Mouse (Mus musculus) heart, postnatal 25 days (tissue): Measurements from ENCODE around the gene Il1rapl2. TPM values are rescaled to one million over a fixed set of nuclear protein-coding genes. Genes with fewer than 3 reads are reported as not detected.

Experiments
- DNase-seq: peaks from one replicate; pipeline ENCODE4 v3.0.0; 2022; ENCODE audit warnings: low spot score
- intact Hi-C: fragments of 180-260 bp; cut with DNase I; formaldehyde crosslinking; loops from one replicate; pipeline ENCODE4 v1.15.1; 2025
- total RNA-seq, 2 experiments: library from RNA; stranded (reverse); gene quantifications; 2 replicates each; pipeline ENCODE4 v1.2.3; 2021

The Il1rapl2 gene
- total RNA-seq, result not detected

GRCm38 (mm10) chrX:137570321-137571195 lies at the start of gene Il1rapl2:
Gene Il1rapl2 (plus strand): TSS chrX:137570608.
- DNase-seq, result no peak
- intact Hi-C loops, result no loop called here

DNA sequence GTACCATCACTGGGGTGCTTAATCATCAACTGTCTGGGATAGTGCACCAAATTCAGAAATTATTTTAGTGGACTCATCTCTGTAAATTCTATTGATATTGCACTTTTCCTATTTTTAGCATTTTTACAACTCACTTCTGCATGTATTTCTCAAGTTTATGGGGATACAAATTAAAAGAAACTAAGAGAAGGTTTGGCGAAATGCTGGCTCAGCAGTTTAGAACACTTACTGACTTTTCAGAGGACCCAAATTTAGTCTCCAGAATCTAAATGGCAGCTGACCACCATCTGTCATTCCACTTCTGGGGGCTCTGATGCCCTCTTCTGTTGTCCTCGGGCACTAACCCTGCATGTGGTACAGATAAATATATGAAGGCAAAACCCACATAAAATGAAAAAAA lies 22.1 kb upstream of the Il1rapl2 start:
- no peak for DNase-seq
- intact Hi-C loops, result no loop called here

GRCm38 (mm10) chrX:137569472-137570188 lies 778 bp upstream of the Il1rapl2 start:
- intact Hi-C loops, result no loop called here
- DNase-seq, result no peak

- intact Hi-C loops, result no loop called here
- no peak for DNase-seq
Measured at GRCm38 (mm10) chrX:137582656-137583055, 12.2 kb downstream of the Il1rapl2 start.

DNA sequence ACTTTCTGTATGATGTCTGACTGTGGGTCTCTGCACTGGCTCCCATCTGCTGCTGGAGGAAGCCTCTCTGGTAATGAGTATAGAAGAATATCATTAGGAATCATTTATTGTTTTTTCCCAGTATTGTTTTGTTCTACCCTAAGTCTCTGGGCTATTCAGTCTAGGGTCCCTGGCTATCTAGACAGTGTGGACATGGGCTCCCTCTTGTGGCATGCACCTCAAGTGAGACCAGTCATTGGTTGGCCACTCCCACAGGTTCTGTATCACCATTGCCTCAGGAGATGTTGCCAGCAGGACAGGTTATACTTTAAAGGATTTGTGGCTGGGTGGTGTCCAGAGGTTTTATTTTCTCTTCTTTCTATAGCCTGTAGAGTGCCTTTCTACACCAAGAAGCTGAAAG lies 50.3 kb downstream of the Il1rapl2 start:
- intact Hi-C loops, result no loop called here
- no peak for DNase-seq

- intact Hi-C loops, result loop anchor here (10.0 kb wide), 1 partner anchor 498 kb away; no protein-coding TSS in a partner anchor
Measured at GRCm38 (mm10) chrX:137667011-137667410, 96.6 kb downstream of the Il1rapl2 start.

GRCm38 (mm10) chrX:137687974-137688373 lies 117.6 kb downstream of the Il1rapl2 start:
- DNase-seq, result no peak
- intact Hi-C loops, result no loop called here

More at GRCm38 (mm10) chrX:137667011-137667410, 96.6 kb downstream of the Il1rapl2 start:
- no peak for DNase-seq

DNA sequence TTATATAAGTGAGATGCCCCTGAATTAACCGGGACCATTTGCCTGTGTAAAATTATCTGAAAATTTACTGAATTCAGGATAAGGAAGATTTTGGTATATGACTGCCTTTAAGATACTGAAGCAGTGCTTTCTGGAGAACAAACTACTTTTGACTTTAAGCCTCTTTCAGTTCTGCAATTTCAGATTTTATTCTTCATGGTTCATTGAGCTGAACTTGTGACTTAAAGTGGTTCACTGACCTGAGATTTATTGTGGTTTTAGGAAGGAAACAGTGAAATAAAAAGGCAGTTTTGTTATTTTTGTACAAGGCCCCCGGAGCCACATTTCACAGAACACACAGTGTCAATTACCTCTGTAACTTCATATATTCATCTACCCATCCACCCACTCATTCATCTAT lies 129.6 kb downstream of the Il1rapl2 start:
- intact Hi-C loops, result no loop called here
- DNase-seq, result no peak

- DNase-seq, result no peak
- intact Hi-C loops, result no loop called here
Measured at GRCm38 (mm10) chrX:137755537-137755936, 185.1 kb downstream of the Il1rapl2 start.

GRCm38 (mm10) chrX:137805484-137806200 lies 235.2 kb downstream of the Il1rapl2 start:
- no peak for DNase-seq
- intact Hi-C loops, result no loop called here

DNA sequence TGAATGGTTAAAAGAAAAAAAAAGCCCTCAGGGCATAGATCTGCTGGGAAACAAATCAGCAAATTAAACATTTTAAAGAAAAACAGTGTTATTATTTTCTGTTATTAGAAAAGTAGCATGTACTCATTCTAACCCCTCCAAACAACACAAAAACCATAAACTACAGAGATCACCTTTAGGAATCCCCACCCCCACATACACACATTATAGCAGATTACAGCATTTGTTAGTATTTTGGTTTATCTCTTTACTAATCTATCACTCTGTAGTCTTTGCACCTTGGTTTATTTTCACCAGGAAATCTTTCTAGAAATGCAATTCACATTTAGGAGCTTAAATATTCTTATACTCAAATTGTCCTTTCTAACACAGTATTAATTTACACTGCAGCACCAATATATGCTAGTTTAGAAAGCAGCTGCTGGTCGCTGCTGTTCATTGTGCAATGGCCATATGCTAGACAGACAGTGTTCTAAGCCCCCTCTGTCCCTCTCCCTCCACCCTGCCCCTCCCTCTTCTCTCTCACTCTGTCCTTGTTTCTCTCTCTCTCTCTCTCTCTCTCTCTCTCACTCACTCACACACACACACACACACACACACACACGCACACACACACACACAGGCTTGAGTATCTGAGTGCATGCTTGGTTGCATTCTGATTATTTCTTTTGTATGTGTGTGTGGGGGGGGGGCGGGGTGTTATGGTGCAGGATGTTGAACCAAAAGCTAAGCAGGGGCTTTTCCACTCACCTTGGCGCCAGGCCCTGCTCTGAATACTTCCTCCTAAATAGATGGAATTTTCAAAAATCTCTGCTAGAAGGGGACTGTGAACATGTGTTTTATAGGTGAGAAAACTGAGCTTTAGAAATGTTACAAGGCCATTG lies 236.1 kb downstream of the Il1rapl2 start:
- intact Hi-C loops, result no loop called here
- DNase-seq, result no peak

GRCm38 (mm10) chrX:137809526-137809925 lies 239.1 kb downstream of the Il1rapl2 start:
- no peak for DNase-seq
- intact Hi-C loops, result no loop called here

- intact Hi-C loops, result no loop called here
- no peak for DNase-seq
Measured at GRCm38 (mm10) chrX:137812151-137812550, 241.7 kb downstream of the Il1rapl2 start.

- intact Hi-C loops, result no loop called here
Measured at GRCm38 (mm10) chrX:137848936-137849335, 278.5 kb downstream of the Il1rapl2 start.

GRCm38 (mm10) chrX:137923490-137923889 lies 353.1 kb downstream of the Il1rapl2 start:
- intact Hi-C loops, result no loop called here
- DNase-seq, result no peak

More at GRCm38 (mm10) chrX:137848936-137849335, 278.5 kb downstream of the Il1rapl2 start:
- no peak for DNase-seq

DNA sequence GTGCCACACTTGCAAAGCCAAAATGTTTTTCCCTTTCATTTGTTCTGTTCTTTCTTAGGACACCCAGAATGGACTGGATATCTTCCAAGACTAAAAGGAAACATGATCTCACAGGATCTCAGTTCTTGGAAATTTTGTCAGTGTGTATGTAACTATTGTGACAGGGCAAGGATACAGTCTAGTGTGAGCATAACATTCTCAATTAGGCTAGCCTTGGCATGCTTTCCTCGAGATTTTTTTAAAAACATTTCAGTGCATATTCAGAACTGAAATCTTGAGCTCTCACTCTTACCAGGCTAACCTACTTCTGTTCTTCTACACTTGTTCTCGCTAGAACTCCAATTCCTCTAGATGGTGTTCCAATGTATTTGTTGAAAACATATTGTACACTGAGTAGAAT lies 356.4 kb downstream of the Il1rapl2 start:
- no peak for DNase-seq
- intact Hi-C loops, result no loop called here

GRCm38 (mm10) chrX:137947741-137948140 lies 377.3 kb downstream of the Il1rapl2 start:
- intact Hi-C loops, result no loop called here
- DNase-seq, result no peak

GRCm38 (mm10) chrX:137971306-137971705 lies 400.9 kb downstream of the Il1rapl2 start:
- intact Hi-C loops, result no loop called here
- DNase-seq, result no peak

DNA sequence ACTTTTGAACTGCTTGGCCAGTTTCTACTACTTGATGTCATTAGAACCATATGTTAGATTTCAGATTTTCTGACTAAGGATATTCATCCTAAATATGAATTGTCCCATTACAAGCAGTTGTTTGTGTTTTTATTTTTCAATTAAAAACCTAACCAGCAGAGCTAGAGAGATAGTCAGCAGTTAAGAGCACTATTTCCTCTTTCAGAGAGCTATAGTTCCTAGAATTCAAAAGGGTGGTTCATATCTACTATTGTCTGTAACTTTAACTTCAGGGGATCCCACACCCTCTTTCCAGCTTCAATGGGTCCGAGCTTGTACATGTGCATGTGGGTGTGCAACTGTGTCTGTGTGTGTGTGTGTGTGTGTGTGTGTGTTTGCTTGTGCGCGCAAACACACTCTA lies 472.7 kb downstream of the Il1rapl2 start:
- DNase-seq, result no peak
- intact Hi-C loops, result no loop called here
